Mouse (Mus musculus) stomach, embryonic 16.5 days (tissue): ENCODE results near the gene Dnajc16. TPM values are rescaled to one million over a fixed set of nuclear protein-coding genes. Genes with fewer than 3 reads are reported as not detected.
A peak's percentile ranks its signal among the peaks of the same experiment; 100 is the strongest.

Experiments used
- ATAC-seq: fragments of 200-750 bp; cut with Nextera tagmentation; 2 replicates; pipeline ENCODE4 v1.8.0; 2017; ENCODE audit warnings: moderate number of reproducible peaks, moderate TSS enrichment; ENCODE audit not compliant: insufficient read depth, low FRiP score
- H3K27ac ChIP-seq: fragments of 300-500 bp; sonication (generic); 2 replicates; pipeline ENCODE4 v1.5.1; 2014; ENCODE audit warnings: low read length
- H3K27me3 ChIP-seq: fragments of 300-500 bp; sonication (generic); 2 replicates; pipeline ENCODE4 v1.6.1; 2014; ENCODE audit warnings: low read length, control low read depth, mixed read lengths; ENCODE audit not compliant: control insufficient read depth, insufficient read depth
- H3K36me3 ChIP-seq: fragments of 300-500 bp; sonication (generic); 2 replicates; pipeline ENCODE4 v1.6.1; 2014; ENCODE audit warnings: low read length; ENCODE audit not compliant: control insufficient read depth, insufficient read depth
- H3K4me1 ChIP-seq: fragments of 300-500 bp; sonication (generic); 2 replicates; pipeline ENCODE4 v1.6.1; 2014; ENCODE audit warnings: low read length, control low read depth, mixed read lengths; ENCODE audit not compliant: control insufficient read depth, insufficient read depth
- H3K4me2 ChIP-seq: fragments of 300-500 bp; sonication (generic); 2 replicates; pipeline ENCODE4 v1.6.1; 2014; ENCODE audit warnings: low read depth, low read length, mixed read lengths
- H3K4me3 ChIP-seq: fragments of 300-500 bp; sonication (generic); replicated peaks from 2 replicates; pipeline ENCODE4 v1.5.1; 2014; ENCODE audit warnings: mild to moderate bottlenecking, low read length
- H3K9ac ChIP-seq: fragments of 300-500 bp; sonication (generic); 2 replicates; pipeline ENCODE4 v1.6.1; 2014; ENCODE audit warnings: low read length
- H3K9me3 ChIP-seq: fragments of 300-500 bp; sonication (generic); replicated peaks from 2 replicates; pipeline ENCODE4 v1.6.1; 2016; ENCODE audit warnings: low read length, control low read depth; ENCODE audit not compliant: control insufficient read depth
- WGBS: fragments of 180-500 bp; shearing (Covaris S2); extraction: QIAGEN DNeasy Blood & Tissue Kit; methylation state at CpG from one replicate; pipeline ENCODE4 v1.1.7; 2014; 5-methylcytosine and 5-hydroxymethylcytosine counted together
- polyA plus RNA-seq: library from polyadenylated mRNA; unstranded; fragments of >200 nt; fragmentation: Nextera tagmentation; extraction: Ambion mirVana; gene quantifications from 2 replicates; pipeline ENCODE4 v1.2.1, GENCODE M21; 2015

Gene Dnajc16
- polyA plus RNA-seq: 4.5 and 4.7 TPM in 2 replicates

GRCm38 (mm10) chr4:141790524-141790990, at the start of gene Dnajc16:
Dnajc16 (minus strand) TSS chr4:141790931.
- H3K4me2 ChIP-seq: peak within 1 kb of the TSS; percentile 90
- WGBS: under 1% methylated on average over 42 of the region's 42 CpGs

GRCm38 (mm10) chr4:141834536-141835095, 43.9 kb upstream of the Dnajc16 start:
- H3K9me3 ChIP-seq: no peaks in the 10 kb centered on the region
- 47% methylated on average over 5 of the region's 5 CpGs for WGBS
- no peak overlapping the region for H3K4me2 ChIP-seq
- no peaks in the 10 kb centered on the region for H3K36me3 ChIP-seq
- no peaks in the 10 kb centered on the region; the same call in 1 of the 2 replicates for H3K4me1 ChIP-seq
- H3K4me3 ChIP-seq: no peak overlapping the region
- no peaks in the 10 kb centered on the region for H3K27me3 ChIP-seq
- no peak for ATAC-seq
- no peak overlapping the region for H3K27ac ChIP-seq
- no peak overlapping the region for H3K9ac ChIP-seq

More at GRCm38 (mm10) chr4:141790524-141790990, at the start of gene Dnajc16:
- H3K4me1 ChIP-seq: peaks cover 26% of the 10 kb centered on the region
- H3K27ac ChIP-seq: peak within 1 kb of the TSS; percentile 85
- H3K27me3 ChIP-seq: no peaks in the 10 kb centered on the region
- H3K36me3 ChIP-seq: no peaks in the 10 kb centered on the region
- peak within 1 kb of the TSS; percentile 83 for H3K4me3 ChIP-seq
- no peaks in the 10 kb centered on the region for H3K9me3 ChIP-seq
- peak within 1 kb of the TSS; percentile 94 for H3K9ac ChIP-seq
- ATAC-seq: peak; percentile 85

- no peak overlapping the region for H3K9ac ChIP-seq
- H3K4me1 ChIP-seq: no peaks in the 10 kb centered on the region; the same call in 1 of the 2 replicates
- no peaks in the 10 kb centered on the region for H3K27me3 ChIP-seq
- H3K4me2 ChIP-seq: no peak overlapping the region
- no peak for ATAC-seq
- no peaks in the 10 kb centered on the region for H3K9me3 ChIP-seq
- no peak overlapping the region for H3K27ac ChIP-seq
- 42% methylated on average over 1 of the region's 1 CpGs for WGBS
- H3K4me3 ChIP-seq: no peak overlapping the region
- no peaks in the 10 kb centered on the region for H3K36me3 ChIP-seq
These were observed 43.2 kb upstream of the Dnajc16 start for GRCm38 (mm10) chr4:141833911-141834310.

DNA sequence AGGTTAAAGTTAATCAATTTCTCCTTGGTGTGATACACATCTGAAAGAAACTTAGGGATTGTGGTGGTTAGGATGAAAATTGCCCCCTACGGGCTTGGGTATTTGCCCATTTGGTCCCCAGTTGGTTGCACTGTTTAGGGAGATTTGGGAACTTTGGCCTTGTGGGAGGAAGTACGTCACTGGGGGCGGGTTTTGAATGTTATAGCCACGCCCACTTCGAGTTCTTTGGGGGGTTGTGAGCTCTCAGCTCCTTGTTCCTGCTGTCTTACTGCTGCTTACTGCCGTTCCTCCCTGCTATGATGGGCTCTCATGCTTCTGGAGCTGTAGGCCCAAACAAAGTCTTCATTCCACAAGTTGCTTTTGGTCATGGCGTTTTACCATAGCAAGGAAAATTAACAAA, 40.6 kb upstream of the Dnajc16 start:
- no peak for ATAC-seq
- H3K9ac ChIP-seq: no peak overlapping the region
- no peaks in the 10 kb centered on the region; the same call in 1 of the 2 replicates for H3K4me1 ChIP-seq
- H3K27ac ChIP-seq: no peak overlapping the region
- H3K4me2 ChIP-seq: no peak overlapping the region
- no peaks in the 10 kb centered on the region for H3K27me3 ChIP-seq
- no peaks in the 10 kb centered on the region for H3K36me3 ChIP-seq
- 77% methylated on average over 7 of the region's 7 CpGs for WGBS
- no peak overlapping the region for H3K4me3 ChIP-seq
- H3K9me3 ChIP-seq: no peaks in the 10 kb centered on the region

DNA sequence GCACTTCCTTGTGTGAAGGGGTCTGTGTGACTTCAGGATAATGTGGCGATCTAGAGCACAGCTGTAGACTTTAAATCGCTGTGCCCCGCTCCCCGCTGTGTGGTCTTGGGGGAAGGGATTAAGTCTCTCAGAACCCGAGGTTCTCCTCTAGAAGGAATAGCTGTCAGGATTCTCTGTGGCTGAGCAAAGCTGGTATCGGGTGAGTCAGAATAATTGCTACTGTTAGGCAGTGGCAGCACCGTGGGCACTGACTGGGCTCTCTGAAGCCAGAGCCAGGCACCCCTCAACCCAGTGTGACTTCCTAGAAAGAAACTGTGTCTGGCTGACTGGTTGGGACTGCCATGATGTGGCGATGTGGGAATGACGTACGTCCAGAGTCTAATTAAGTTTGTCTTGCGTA, 39.6 kb upstream of the Dnajc16 start:
- H3K36me3 ChIP-seq: no peaks in the 10 kb centered on the region
- ATAC-seq: no peak
- 54% methylated on average over 11 of the region's 11 CpGs for WGBS

DNA sequence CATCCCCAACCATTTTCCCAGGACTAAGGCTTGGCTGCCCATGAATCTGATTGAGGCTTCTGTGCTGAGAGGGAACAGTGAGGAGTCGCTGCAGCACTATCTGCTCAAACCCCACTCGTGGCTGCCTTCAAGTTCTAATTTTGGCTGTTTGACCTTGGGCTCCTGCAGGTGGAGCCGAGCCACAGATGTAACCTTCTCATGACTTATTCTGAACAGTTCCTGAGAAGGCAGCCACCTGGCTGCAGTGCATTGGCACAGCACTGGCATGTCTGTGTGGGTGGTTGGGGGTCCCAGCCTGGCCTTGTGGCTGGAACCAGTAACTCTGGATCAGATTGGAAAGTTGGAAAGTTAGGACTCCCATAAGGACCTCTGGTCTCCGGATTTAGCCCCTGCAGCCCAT, 37.4 kb upstream of the Dnajc16 start:
- no peaks in the 10 kb centered on the region for H3K9me3 ChIP-seq
- H3K4me2 ChIP-seq: no peak overlapping the region
- H3K27me3 ChIP-seq: no peaks in the 10 kb centered on the region
- H3K4me1 ChIP-seq: no peaks in the 10 kb centered on the region
- ATAC-seq: peak; percentile 47; the same call in 1 of the 2 replicates
- H3K36me3 ChIP-seq: no peaks in the 10 kb centered on the region
- 0 out of 2 replicates have a peak overlapping the region, but pooled peaks have one; percentile 5 for H3K27ac ChIP-seq
- H3K9ac ChIP-seq: no peak overlapping the region
- no peak overlapping the region for H3K4me3 ChIP-seq
- WGBS: 62% methylated on average over 4 of the region's 4 CpGs

More for the DNA sequence above, 39.6 kb upstream of the Dnajc16 start:
- Histone ChIP-seq H3K4me2 (no peak overlapping the region), H3K9ac (no peak overlapping the region), H3K9me3 (no peaks in the 10 kb centered on the region), H3K27ac (no peak overlapping the region), H3K4me1 (no peaks in the 10 kb centered on the region; the same call in 1 of the 2 replicates), H3K4me3 (no peak overlapping the region), H3K27me3 (no peaks in the 10 kb centered on the region)

DNA sequence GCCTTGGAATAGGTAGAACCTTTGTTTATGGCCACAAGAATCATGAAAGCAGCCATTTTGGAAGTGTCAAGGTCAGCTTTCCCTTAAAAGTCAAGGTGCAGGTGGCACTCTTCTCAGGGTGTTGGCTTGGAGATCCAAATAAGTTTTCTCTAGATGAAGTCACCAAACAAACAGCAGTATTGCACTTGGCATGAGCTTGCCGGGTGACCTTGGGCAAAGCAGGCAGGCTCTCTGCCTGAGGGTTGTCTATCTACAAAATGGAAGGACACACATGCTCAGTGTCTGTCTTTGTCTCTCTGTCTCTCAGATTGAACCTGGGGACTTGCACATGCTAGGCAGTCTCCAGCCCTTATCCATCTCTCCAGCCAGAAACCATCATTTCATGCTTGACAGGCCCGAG, 36.7 kb upstream of the Dnajc16 start:
- Histone ChIP-seq H3K4me3 (no peak overlapping the region), H3K4me2 (no peak overlapping the region), H3K27ac (0 out of 2 replicates have a peak overlapping the region, but pooled peaks have one; percentile 5), H3K27me3 (no peaks in the 10 kb centered on the region), H3K4me1 (no peaks in the 10 kb centered on the region), H3K36me3 (no peaks in the 10 kb centered on the region), H3K9ac (no peak overlapping the region), H3K9me3 (no peaks in the 10 kb centered on the region)
- ATAC-seq: no peak
- WGBS: 92% methylated on average over 2 of the region's 2 CpGs

GRCm38 (mm10) chr4:141826060-141826459, 35.3 kb upstream of the Dnajc16 start, which contains the start of gene Cela2a:
Cela2a (minus strand) TSS chr4:141826160.
- no peak for ATAC-seq
- no peaks in the 10 kb centered on the region for H3K9me3 ChIP-seq
- 57% methylated on average over 5 of the region's 5 CpGs for WGBS
- no peak within 1 kb of the TSS for H3K4me2 ChIP-seq
- H3K9ac ChIP-seq: no peak within 1 kb of the TSS
- H3K36me3 ChIP-seq: no peaks in the 10 kb centered on the region
- no peak within 1 kb of the TSS for H3K4me3 ChIP-seq
- no peaks in the 10 kb centered on the region for H3K27me3 ChIP-seq
- H3K27ac ChIP-seq: no peak within 1 kb of the TSS
- no peaks in the 10 kb centered on the region for H3K4me1 ChIP-seq

GRCm38 (mm10) chr4:141822979-141823378, 32.2 kb upstream of the Dnajc16 start:
- 0 out of 2 replicates have a peak, but pooled peaks have one; percentile 19 for ATAC-seq
- H3K4me1 ChIP-seq: no peaks in the 10 kb centered on the region
- no peak overlapping the region for H3K4me2 ChIP-seq
- H3K27ac ChIP-seq: no peak overlapping the region
- no peaks in the 10 kb centered on the region for H3K9me3 ChIP-seq
- no peak overlapping the region for H3K9ac ChIP-seq
- H3K27me3 ChIP-seq: no peaks in the 10 kb centered on the region
- no peaks in the 10 kb centered on the region for H3K36me3 ChIP-seq
- 58% methylated on average over 3 of the region's 3 CpGs for WGBS
- H3K4me3 ChIP-seq: no peak overlapping the region
